Mouse (Mus musculus) liver, adult 2 months (tissue): ENCODE measurements around the gene Slco2b1.

ENCODE experiments used
- CTCF ChIP-seq: fragments of 200-500 bp; IDR thresholded peaks from 2 replicates; pipeline ENCODE4 v1.5.1; 2011; ENCODE audit warnings: low read depth, low read length, control low read depth
- POLR2A ChIP-seq: fragments of 200-500 bp; IDR thresholded peaks from 2 replicates; pipeline ENCODE4 v1.6.1; 2011; ENCODE audit warnings: low read length, control low read depth; ENCODE audit not compliant: insufficient read depth; ENCODE audit errors: extremely low read depth

- TF ChIP-seq CTCF (no peak), POLR2A (no peak)
Observed at GRCm38 (mm10) chr7:99627366-99627765, 83.8 kb downstream of the Slco2b1 start.
